Mouse (Mus musculus) adrenal gland, adult 8-10 months (tissue): ENCODE measurements around the gene Pdzk1. TPM values are rescaled to one million over a fixed set of nuclear protein-coding genes. Genes with fewer than 3 reads are reported as not detected.

ENCODE experiments used
- DNase-seq: peaks from one replicate; pipeline ENCODE4 v3.0.0; 2022
- total RNA-seq, 4 experiments: library from RNA; stranded (reverse); gene quantifications; 2 replicates each; pipeline ENCODE4 v1.2.4; 2022

Pdzk1 gene
- total RNA-seq = under 1 TPM in 1 of 4 experiments, not detected in 3; 0.22 TPM

DNA sequence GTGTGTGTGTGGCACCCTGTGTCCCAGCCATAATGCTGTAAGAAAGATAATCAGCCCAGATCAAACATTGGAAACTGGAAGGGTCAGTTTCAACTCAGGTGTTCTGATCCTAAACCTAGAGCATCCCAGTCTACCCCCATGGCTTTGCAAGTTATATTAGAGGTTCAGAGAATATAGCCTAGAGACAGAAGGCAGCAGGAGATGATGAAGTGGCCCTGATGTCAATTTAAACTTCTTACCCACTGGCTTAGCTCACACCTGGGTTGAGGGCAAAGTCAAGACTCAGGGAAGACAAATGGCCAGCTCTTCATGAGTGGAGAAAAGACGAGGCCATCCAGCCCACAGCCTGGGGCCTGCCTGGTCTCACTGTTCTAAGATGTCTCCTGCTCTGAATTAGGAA, at the start of gene Pdzk1, which contains the start of gene Cd160:
Gene Pdzk1 (plus strand): TSS at position 301 of the 400 bp plus-strand sequence.
Gene Cd160 (minus strand): TSS at position 368 of the 400 bp plus-strand sequence.
- no peak for DNase-seq

DNA sequence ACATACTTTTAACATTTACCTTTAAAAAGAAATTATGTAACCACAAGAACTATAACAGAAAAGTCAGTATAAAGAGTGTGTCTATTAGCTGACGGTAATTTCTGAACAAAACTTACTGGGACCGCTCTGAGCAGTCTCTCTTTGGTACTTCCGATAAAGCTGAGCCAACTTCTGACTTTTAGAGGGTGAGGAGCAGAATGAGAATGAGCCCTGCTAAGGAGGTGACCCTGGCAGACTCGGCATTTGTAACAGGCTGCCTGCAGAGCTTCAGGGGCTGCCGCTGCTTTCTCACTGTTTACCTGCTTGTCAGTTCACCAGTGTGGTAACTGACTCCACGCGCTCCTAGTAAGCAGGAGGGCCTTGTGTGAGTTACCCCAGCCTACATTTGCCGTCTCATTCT, 46.8 kb upstream of the Pdzk1 start:
- DNase-seq = no peak

DNA sequence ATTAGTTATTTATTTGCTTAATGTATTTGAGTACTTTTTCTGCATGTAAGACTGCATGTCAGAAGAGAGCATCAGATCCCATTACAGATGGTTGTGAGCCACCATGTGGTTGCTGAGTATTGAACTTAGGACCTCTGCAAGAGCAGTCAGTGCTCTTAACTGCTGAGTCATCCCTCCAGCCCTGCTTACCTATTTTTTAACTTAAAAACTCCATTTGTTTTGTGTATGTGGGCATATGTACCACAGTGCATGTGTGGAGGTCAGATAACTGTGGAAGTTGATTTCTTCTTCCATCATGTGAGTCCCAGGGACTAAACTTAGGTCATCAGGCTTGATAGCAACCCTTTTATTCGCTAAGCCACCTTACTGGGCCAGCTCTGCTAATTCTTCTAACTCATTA, 41.3 kb upstream of the Pdzk1 start:
- no peak for DNase-seq

DNA sequence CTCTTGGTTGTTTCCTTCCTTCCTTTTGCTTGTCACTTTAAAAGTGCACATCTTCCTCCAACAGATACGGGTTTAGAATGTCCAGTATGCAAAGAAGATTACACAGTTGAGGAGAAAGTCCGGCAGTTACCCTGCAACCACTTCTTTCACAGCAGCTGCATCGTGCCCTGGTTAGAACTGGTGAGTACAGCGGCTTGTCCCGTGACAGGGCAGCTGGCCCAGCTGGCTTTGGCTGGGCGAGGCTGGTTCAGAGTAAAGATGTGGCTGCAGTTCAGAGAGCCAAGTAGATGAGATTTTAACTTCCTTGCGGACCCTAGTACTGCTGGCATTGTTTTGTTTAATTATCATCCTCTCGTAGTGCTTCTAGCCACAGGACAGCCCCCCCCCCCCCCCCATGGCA, 40.6 kb upstream of the Pdzk1 start:
- no peak for DNase-seq

DNA sequence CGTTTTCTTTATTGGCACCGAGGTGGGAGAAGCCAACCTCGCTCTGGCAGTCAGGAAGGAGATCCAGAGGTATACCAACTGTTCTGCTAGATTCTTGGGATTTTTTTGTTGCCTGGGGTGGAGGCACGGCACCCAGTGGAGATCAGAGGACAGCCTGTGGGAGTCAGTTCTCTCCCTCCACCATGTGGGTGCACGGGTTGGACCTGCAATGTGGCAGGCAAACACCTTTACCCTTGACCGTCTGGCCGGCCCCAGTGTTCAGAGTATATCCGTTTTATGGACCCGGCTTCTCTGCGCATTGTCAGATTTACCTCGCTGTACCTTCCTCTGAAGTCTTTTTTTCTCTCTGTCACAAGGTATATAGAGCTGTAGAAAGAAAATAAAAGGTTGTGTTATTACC, 28.8 kb upstream of the Pdzk1 start:
- DNase-seq = no peak

DNA sequence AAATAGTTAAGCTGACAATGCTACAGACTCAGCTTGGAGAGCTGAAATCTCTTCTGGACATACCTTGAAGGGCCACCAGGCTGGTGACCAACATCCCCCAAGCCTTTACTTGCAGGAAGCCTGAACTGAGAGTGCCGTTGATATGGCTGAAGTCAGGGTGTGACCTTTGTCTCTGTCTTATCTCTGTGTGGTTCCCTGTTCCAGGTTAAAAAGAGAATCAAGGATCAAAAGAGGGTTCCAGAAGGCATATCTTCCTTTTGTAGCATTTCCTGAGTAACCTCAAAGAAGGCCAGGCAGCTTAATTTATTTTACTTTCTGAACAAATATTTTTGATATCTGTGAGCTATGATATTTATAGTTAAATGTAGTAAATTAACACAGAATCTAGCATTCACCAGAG, 26.9 kb upstream of the Pdzk1 start:
- no peak for DNase-seq

DNA sequence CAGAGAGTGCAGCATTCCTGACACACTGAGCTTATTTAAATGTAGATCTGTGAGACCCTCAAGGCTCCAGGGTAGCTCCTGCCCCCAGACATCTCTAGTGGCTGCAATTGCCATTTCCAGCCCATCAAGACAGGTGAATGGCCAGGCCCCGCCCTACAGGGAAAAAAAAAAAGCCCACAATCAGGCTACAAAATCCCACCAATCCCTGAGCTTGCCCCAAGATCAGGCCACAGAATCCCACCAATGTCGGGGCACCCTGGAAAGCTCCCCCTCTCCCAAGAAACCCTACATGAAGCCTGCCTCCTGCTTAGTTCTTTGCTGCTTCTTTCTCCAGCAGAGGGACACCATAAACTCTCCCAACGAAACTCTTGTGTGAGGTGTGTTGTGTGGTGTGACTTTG, 20.9 kb upstream of the Pdzk1 start:
- DNase-seq = no peak

DNA sequence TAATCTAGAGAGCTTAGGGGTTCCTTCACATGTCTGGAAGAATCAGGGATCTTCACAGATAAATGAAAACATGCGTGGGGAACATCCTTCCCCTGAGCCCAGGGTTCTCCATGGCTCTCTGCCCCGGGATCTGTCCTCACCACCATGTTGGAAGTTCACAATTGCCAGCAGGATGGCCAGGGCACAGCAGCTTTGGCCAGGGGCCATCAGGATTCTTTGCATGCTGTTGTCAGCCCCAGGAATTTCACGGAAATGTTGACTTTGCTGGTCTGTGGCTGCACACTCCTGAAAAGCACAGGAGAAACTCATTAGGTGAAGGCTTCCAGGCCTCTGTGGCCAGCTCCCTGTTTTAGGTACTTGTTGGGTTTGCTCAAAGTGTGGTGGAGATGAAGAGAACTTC, 20.4 kb upstream of the Pdzk1 start:
- DNase-seq = no peak

DNA sequence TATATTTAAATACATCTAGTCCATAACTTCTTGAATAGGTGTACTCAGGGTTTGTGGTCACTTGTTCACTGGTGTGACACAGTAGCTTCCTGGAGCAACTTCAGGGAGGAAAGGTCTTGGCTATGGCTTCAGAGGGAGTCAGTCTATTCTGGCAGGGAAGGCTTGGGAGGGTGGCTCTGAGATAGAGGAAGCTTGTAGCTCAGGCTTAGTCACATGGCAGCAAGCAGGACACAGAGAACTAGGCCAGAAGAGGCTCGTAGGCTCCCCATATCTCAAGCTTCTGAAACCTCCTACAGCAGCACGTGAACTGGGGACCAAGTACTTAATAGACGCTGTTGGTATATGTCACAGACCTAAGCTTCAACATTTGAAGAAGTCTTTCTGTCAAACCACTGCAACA, 17.9 kb upstream of the Pdzk1 start:
- no peak for DNase-seq

DNA sequence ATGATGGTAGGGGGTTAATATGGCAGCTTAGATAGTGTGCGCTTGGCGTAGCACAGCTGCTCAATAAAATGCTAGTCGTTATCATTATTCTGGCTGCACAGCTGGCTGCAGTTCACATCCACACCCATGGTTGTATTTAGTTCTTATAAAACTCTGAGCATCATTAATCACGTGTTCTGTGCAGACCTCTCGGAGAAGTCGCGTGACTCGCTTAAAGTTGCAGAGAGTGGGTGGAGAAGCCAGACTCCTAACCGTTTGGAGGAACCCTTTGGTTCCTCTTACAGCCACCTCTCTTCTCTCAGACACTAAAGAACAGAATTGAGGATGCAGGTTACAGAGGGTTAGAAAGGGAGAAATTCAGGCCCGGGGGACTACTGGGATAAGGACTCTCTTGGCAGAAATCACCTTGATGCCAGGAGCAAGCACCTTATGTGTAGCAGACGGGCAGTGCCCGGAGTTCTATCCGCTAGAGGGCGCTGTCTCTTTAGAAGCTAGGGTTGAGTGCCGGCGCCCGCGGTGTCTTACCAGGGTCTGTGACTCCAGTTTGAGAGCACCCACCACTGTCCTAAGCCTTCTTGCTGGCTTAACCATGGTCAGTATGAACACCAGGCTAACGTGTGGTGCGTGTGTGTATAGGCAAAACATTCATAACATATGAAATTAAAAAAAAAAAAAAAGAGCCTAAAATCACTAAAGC, 16.5 kb upstream of the Pdzk1 start:
- peak; percentile 51 for DNase-seq

DNA sequence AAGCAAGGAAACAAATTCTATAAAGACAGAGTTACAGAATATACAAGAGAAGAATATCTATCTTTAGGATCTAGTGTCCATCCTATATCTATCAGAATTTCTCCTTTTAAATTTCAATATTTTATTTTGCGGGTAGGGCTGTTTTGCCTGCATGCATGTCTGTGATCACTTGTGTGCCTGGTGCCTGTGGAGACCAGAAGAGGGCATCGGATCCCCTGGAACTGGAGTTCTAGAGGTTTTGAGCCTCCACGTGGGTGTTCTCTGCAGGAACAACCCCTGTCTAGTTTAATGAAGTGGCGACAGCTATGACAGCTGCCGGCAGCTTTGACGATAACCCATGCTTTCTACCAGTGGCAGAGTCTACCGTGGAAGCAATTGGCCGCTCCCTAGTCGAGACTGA, 16.0 kb upstream of the Pdzk1 start:
- peak; percentile 31 for DNase-seq

DNA sequence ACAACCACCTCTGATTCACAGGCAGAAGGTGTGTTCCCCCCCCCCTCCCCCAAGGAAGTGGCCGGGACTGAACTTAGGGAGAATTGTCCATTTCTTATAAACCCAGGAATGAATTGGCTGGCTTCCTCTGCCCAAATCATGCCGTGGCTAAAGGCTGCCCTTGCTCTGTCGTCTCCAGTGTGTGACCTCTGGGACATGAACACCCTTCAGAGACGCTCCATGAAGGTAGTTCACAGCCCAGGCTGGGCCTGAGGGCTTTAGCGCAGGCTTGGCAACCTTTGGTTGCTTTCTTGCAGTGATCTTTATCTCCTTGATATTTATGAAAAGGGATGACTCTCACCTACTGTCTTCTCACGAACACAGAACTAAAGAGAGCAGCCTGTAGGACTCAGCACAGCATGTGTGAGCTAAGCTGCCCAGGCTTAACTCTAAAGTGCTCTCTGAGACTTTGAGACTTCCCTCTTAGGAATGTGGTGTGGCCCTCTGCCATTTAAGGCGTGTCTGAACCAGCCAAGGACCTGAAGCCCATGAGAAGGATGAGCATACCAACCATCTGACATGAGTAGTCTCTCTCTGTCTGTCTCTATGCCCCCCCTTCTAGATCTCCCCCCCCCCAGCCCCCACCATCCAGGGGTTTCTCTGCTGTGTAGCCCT, 15.4 kb upstream of the Pdzk1 start:
- no peak for DNase-seq

DNA sequence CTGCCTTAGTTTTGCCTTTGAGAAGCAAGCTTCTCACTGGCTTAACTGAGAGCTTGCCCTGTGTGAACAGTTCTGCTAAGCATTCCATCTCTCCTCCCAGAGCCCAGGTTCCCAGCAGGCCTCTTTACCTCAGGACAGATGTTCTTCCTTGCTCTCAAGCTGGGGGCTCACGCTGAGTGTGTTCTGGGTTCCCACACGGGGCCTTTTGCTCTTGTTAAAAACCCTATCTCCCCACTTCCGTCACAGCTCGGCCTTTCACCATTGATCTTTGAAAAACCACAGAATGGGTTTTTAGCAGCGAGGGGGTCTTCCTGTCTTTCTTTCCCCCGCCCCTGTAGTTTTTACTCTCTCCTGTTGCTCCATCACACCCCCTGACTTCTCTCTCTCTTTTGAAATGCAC, 14.7 kb upstream of the Pdzk1 start:
- no peak for DNase-seq

DNA sequence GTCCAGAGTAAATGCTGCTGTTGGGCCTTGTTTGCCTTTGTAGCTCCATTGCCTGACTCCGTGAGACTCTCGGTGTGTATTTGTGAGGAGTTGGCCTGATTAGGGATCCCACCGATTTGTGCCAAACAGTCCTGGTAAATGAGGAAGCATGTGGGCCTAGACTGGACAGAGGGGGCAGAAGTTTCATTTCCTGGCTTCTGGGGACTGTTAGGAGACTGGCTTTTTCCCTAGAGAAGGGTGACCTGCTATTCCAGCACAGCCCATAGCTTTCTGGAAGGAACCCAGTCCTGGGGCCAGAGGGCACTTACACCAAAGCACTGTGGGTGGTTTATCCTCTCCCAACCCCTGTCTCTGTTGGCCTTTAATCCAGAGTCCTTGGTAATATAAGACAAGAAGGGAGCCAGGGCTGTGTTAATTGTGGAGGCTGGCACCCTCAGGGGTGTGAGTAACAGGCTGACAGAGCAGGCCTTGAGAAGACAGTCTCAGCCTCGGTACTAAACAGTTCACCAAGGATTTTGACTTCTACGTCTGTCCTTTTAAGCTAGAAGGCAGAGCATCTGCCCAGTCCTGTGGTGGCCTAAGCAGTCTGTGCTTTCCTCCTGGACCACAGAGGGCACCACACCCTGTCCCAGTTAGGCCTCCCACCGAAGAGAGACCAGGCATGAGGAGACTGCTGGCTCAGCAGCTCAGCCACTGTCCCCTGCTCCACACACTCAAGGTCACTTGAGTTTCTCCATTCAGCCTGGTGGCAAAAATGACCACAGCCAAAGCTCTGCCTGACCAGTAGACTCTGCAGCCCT, 8.8 kb upstream of the Pdzk1 start:
- peak; percentile 41 for DNase-seq

DNA sequence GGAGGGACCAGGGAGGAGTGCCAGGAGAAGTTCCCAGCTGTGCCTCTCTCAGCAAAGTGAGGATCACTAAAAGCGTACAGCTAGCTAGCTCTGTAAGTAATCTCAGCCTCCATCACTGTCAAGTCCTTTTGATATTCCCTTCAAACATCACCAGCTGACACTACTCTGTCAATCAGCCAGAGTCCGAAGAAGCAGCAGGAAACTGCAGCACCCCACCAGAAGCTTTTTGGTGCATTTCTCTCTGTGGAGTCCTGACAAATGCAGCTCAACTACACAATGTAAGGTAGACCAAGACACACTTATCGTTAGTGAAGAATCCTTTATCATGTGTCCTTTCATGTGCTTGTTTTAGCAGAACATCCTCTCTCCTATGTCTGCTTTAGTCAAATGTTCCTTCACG, 7.5 kb upstream of the Pdzk1 start:
- no peak for DNase-seq

DNA sequence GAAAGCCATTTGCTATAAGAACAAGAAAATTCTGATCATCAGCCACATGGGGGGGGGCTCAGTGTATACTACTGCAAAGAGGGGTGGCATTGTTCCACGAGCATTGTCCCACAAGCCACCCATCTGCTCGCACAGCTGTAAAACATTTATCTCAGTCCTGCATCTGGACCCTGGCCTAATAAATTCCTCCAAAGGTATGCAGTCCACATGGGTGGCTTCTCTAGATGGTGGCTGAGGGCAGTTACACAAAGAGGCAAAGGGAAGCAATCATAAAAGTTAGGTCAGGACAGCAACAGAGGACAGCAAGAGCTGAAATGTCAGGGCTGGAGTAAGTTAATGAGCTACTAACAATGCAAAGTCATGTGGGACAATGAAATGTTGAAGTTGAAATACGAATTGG, 5.4 kb upstream of the Pdzk1 start:
- DNase-seq = no peak

DNA sequence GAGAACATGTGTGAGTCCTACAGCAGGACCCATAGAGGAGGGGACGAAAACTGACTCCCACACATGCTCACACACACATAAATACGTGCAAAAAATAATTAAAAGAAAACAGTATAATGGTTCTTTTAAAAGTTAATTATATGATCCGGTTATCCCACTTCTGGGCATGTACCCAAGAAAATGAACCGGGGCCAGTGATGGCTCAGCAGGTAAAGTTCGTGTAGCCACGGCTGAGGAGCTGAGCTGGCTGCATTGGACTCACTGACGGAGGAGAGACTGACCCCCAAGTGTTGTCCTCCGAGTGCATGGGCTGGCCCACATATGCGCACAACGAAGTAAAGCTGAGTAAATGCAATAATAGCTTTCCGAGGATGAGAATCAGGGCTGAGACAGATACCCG, 4.5 kb upstream of the Pdzk1 start:
- no peak for DNase-seq

DNA sequence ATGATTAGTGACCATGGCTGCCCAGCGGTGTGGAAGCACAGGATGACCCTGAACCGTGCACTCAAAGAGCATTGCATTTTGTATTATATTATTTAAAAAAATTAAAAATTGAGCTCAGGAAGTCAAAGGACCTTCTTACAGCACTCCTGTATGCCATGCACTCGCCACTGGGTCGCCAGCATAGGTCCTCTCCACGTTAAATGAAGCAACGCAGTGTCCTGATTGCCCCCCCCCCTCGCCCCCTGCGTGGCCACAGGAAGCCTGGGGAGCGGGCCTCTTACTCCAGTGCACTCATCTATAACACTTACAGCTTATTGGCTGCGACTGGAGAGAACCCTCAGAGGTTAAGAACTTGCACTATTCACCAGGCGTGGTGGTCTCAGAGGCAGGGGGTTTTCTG, 3.8 kb upstream of the Pdzk1 start:
- DNase-seq = no peak

DNA sequence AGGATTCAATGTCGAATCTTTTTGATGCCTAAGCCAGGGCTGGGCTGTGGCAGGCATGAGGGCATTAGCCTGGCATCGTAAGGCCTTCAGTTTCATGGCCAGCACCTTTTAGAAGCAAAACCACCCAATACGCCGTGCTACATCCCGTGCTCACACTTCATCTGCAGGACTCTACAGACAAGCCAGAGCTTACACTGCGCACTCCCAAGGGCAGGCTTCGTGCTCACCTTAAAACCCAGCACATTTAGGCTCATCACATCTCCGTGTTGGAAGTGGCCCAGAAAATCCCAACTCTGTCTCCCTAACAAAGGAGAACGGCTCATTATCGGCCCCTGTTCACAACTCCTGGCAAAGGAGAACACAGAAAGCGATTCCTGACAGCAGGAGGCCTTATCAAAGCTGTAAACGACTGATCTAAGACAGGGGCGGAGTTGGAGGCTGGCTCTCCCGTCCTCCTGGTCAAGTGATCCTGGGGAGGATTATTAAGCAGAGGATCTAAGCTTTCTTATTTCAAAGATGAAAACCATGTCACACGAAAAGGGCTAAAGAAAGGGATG, 698 bp upstream of the Pdzk1 start:
- DNase-seq = no peak

DNA sequence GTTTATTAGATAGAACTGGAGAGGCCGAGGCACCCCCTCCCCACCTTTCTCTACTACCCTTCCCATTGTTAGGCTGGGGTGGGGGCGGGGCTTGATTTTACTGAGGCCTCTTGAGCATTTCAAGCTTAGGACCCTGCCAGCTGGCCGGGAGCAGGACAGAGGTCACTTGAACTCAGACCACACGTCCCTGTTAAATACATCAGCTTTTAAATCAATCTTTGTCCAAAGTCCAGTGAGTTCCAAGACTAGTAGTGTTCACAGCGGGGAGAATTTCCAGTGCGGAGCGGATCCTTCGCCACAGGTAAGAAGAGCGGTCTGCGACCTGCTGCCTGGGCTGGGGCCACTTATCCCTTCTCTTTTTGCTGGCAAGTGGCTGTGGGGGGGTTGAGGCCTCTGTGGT, 772 bp downstream of the Pdzk1 start:
- no peak for DNase-seq

DNA sequence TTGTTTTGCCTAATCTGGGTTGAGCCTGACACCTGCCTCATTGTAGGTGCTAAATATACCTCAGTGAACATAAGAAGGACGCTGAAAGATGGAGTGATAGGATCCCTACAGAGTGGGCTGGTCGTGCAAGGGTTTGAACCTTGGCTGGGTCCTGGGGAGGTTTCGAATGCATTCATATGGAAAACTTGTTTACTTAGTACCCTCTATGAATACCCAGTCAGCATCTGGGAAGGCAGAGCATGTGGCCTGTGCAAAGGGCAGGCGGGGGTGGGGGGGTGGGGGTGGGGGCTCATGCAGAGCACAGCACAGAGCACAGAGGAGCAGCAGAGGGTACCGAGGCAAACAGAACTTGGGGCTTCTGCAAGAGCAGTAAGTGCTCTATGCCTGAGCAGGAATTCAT, 3.8 kb downstream of the Pdzk1 start:
- DNase-seq = no peak

DNA sequence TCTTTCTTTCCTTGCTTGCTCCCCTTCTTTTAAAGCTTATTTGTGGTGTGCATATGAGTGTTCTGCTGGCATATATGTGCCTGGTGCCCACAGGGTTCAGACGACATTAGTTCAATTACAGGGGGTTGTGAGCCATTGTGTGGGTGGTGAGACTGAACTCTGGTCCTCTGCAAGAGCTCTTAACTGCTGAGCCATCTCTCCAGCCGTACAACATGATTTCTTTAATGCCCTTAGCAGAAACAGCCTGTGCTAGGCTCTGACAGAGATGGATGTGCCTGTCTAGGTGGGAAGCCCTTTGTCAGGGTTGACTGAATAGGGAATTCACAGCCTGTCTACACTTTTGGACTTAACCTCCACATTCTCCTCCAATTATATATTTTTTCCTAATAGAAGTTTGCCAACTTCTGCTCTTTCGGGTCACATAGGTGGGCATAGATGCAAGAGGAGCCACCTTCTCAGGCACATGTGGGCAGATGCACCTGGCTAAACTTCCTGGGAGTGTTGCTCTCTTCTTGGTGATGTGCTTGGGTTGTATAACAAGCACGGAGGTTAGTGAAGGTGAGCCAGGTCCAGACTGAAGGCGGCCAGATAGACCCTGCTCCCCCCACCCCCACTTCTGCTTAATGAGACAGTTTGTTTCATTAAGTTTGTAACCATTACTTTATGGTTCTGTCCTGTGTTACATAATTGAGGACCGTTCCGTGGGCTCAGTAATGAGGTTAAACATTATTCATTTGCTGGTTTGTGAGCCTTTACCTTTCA, 5.7 kb downstream of the Pdzk1 start:
- DNase-seq = no peak

DNA sequence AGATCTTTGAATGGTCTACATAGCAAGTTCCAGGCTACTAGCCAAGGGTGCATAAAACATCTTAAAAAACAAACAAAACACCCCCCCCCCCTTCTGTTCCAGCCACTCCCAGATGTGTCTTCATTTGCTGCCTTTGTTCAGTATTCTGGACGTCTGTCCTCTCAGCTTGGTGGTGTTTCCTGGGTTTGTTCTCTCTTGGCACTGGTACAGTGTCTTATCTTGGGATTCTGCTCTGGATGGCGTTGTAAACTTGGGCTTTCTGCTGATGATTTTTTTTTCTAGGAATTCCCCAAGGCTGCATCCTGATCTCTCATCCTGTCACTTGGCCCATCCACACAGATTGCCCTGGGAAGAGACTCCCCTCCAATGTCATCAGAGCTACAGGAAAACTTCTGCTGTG, 7.3 kb downstream of the Pdzk1 start:
- no peak for DNase-seq
